Mouse (Mus musculus) CH12.LX (cell line): Measurements from ENCODE around the gene Hk2. TPM values are rescaled to one million over a fixed set of nuclear protein-coding genes. Genes with fewer than 3 reads are reported as not detected.
A peak's percentile ranks its signal among the peaks of the same experiment; 100 is the strongest.

Source experiments
- DNase-seq: peaks from one replicate; pipeline ENCODE4 v3.0.0-alpha.2; 2013; ENCODE audit errors: extremely low read depth
- H3K27ac ChIP-seq: 2 replicates; pipeline ENCODE4 v1.5.1; 2012; ENCODE audit warnings: low read depth, mild to moderate bottlenecking, control low read depth, moderate library complexity; ENCODE audit not compliant: insufficient read depth
- H3K27me3 ChIP-seq: replicated peaks from 2 replicates; pipeline ENCODE3; 2012; ENCODE audit warnings: inconsistent platforms
- H3K36me3 ChIP-seq, 2 experiments: replicated peaks in 1 of 2; 2 replicates each; pipeline versions ENCODE3 to v1.6.1; 2012; ENCODE audit warnings: inconsistent platforms in 1 of 2, low read length in 1 of 2, mild to moderate bottlenecking in 1 of 2, mixed read lengths in 1 of 2, moderate library complexity in 1 of 2; ENCODE audit not compliant: control insufficient read depth in 1 of 2, insufficient read depth in 1 of 2
- H3K4me1 ChIP-seq, 2 experiments: 2 replicates each; pipeline ENCODE4 v1.6.1; 2012; ENCODE audit warnings: inconsistent platforms in 1 of 2, moderate library complexity in 1 of 2; ENCODE audit not compliant: insufficient read depth in 2 of 2, control insufficient read depth in 1 of 2
- H3K4me2 ChIP-seq: 2 replicates; pipeline ENCODE4 v1.6.1; 2012; ENCODE audit warnings: low read depth, mild to moderate bottlenecking, control low read depth; ENCODE audit not compliant: poor library complexity, insufficient read depth, severe bottlenecking
- H3K4me3 ChIP-seq, 3 experiments: fragments of 150-350 bp in 1 of 3; sonication (generic) in 1 of 3; replicated peaks in 1 of 3; 2 replicates each; pipeline versions ENCODE3 to v1.5.1; 2011 to 2012; ENCODE audit warnings: low read depth in 2 of 3, low read length in 2 of 3, mild to moderate bottlenecking in 2 of 3, moderate library complexity in 2 of 3, control low read depth in 1 of 3, improper control_type of control experiment in 1 of 3, inconsistent platforms in 1 of 3, mixed read lengths in 1 of 3; ENCODE audit not compliant: poor library complexity in 1 of 3
- H3K79me2 ChIP-seq: replicated peaks from 2 replicates; pipeline ENCODE4 v1.6.1; 2012; ENCODE audit warnings: mild to moderate bottlenecking, moderate library complexity; ENCODE audit not compliant: control insufficient read depth, poor library complexity, insufficient read depth, severe bottlenecking; ENCODE audit errors: extremely low read depth
- H3K9ac ChIP-seq: 2 replicates; pipeline ENCODE4 v1.6.1; 2012; ENCODE audit warnings: low read depth, mild to moderate bottlenecking, control low read depth, moderate library complexity; ENCODE audit not compliant: insufficient read depth
- H3K9me3 ChIP-seq: replicated peaks from 2 replicates; pipeline ENCODE3; 2012; ENCODE audit warnings: low read length, inconsistent platforms, mixed read lengths
- ELF1 ChIP-seq: IDR thresholded peaks from 2 replicates; pipeline ENCODE4 v1.6.1; 2014; ENCODE audit warnings: low read depth, mild to moderate bottlenecking, inconsistent platforms, low read length, improper control_type of control experiment
- EP300 ChIP-seq: IDR thresholded peaks from 2 replicates; pipeline ENCODE4 v1.6.1; 2011; ENCODE audit warnings: low read length, improper control_type of control experiment
- ETS1 ChIP-seq: conservative IDR thresholded peaks from 2 replicates; pipeline ENCODE4 v1.6.1; 2012; ENCODE audit warnings: low read depth, mild to moderate bottlenecking, inconsistent platforms, low read length, improper control_type of control experiment, moderate library complexity
- HCFC1 ChIP-seq: IDR thresholded peaks from 2 replicates; pipeline ENCODE4 v1.6.1; 2012; ENCODE audit warnings: low read depth, mild to moderate bottlenecking, inconsistent platforms, low read length, improper control_type of control experiment
- IRF4 ChIP-seq: IDR thresholded peaks from 2 replicates; pipeline ENCODE4 v1.6.1; 2014; ENCODE audit warnings: low read depth, mild to moderate bottlenecking, inconsistent platforms, low read length, improper control_type of control experiment
- JUN ChIP-seq: IDR thresholded peaks from 2 replicates; pipeline ENCODE4 v1.6.1; 2011; ENCODE audit warnings: low read depth, mild to moderate bottlenecking, low read length, improper control_type of control experiment, moderate library complexity; ENCODE audit not compliant: insufficient read depth
- JUND ChIP-seq: conservative IDR thresholded peaks from 2 replicates; pipeline ENCODE4 v1.6.1; 2011; ENCODE audit warnings: low read depth, low read length, improper control_type of control experiment
- MAFK ChIP-seq: IDR thresholded peaks from 2 replicates; pipeline ENCODE4 v1.6.1; 2011; ENCODE audit warnings: low read length, improper control_type of control experiment; ENCODE audit not compliant: insufficient replicate concordance
- MEF2A ChIP-seq: IDR thresholded peaks from 2 replicates; pipeline ENCODE4 v1.6.1; 2014; ENCODE audit warnings: low read depth, mild to moderate bottlenecking, inconsistent platforms, low read length, improper control_type of control experiment, borderline replicate concordance
- MXI1 ChIP-seq: IDR thresholded peaks from 2 replicates; pipeline ENCODE4 v1.6.1; 2011; ENCODE audit warnings: mild to moderate bottlenecking, low read depth, low read length, improper control_type of control experiment
- POLR2A ChIP-seq: IDR thresholded peaks from 2 replicates; pipeline ENCODE4 v1.6.1; 2011; ENCODE audit warnings: low read depth, mild to moderate bottlenecking, improper control_type of control experiment, low read length
- POLR2AphosphoS2 ChIP-seq: IDR thresholded peaks from 2 replicates; pipeline ENCODE4 v1.6.1; 2011; ENCODE audit warnings: low read depth, low read length, improper control_type of control experiment
- RCOR1 ChIP-seq: conservative IDR thresholded peaks from 2 replicates; pipeline ENCODE4 v1.6.1; 2012; ENCODE audit warnings: low read depth, mild to moderate bottlenecking, inconsistent platforms, low read length, improper control_type of control experiment
- SIN3A ChIP-seq: IDR thresholded peaks from 2 replicates; pipeline ENCODE4 v1.6.1; 2012; ENCODE audit warnings: low read length, improper control_type of control experiment, inconsistent platforms
- SMC3 ChIP-seq: IDR thresholded peaks from 2 replicates; pipeline ENCODE4 v1.6.1; 2011; ENCODE audit warnings: low read depth, low read length, improper control_type of control experiment
- TBP ChIP-seq: conservative IDR thresholded peaks from 2 replicates; pipeline ENCODE4 v1.6.1; 2011; ENCODE audit warnings: low read depth, low read length, improper control_type of control experiment
- TCF12 ChIP-seq: IDR thresholded peaks from 2 replicates; pipeline ENCODE4 v1.6.1; 2014; ENCODE audit warnings: low read depth, mild to moderate bottlenecking, inconsistent platforms, low read length, improper control_type of control experiment
- UBTF ChIP-seq: IDR thresholded peaks from 2 replicates; pipeline ENCODE4 v1.6.1; 2012; ENCODE audit warnings: low read depth, mild to moderate bottlenecking, inconsistent platforms, low read length, improper control_type of control experiment, moderate library complexity
- ZC3H11A ChIP-seq: IDR thresholded peaks from 2 replicates; pipeline ENCODE4 v1.6.1; 2012; ENCODE audit warnings: low read depth, mild to moderate bottlenecking, inconsistent platforms, low read length, improper control_type of control experiment
- dilution Hi-C: fragments of 300-500 bp; cut with MboI; formaldehyde crosslinking; loops from 2 replicates; pipeline ENCODE4 v1.14.3; 2020; ENCODE audit warnings: low sequenced_read_pairs; ENCODE audit not compliant: extremely low pct_unique_long_range_greater_than_20kb, extremely low pct_ligation_motif_present
- in situ Hi-C: fragments of 300-500 bp; cut with MboI; formaldehyde crosslinking; loops from 3 replicates; pipeline ENCODE4 v1.14.3; 2019; ENCODE audit warnings: low sequenced_read_pairs, low pct_ligation_motif_present, low pct_unique_long_range_greater_than_20kb, mixed read lengths
- polyA plus RNA-seq: library from polyadenylated mRNA; unstranded; fragments of >175 nt; gene quantifications from 2 replicates; pipeline ENCODE4 v1.2.1, GENCODE M21; 2012; ENCODE audit warnings: low read depth; ENCODE audit not compliant: insufficient read length
- total RNA-seq, 2 experiments: library from RNA; depleted of rRNA; stranded (reverse); fragments of 300-350 nt in 1 of 2; fragments of >200 nt in 1 of 2; gene quantifications; 2 replicates each; pipeline ENCODE4 v1.2.3; 2012 to 2014

Hk2 gene
- total and polyA plus RNA-seq, 3 experiments, result 64.2 to 149 (median 75.3) TPM

DNA sequence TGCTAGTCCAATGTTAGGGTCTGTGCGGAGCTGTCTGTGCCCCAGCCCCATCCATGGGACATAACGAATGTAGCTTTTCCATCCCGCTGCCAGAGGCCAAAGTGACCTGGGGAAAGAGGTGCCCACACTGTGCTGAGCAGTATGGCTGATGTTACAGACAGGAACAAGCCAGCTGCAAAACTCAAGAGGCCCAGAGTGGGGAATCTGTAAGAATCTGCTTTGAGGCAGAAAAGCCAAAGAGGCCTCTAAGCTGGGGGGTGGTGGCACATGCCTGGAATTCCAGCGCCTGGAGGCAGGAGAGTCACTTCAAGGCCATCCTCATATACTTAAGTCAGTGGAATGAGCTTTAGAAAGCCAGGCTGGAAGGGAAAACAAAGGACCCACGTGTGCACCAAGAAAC is 50.9 kb downstream of the Hk2 start:
- Histone ChIP-seq H3K4me2 (no peak overlapping the region), H3K27me3 (no peaks in the 10 kb centered on the region), H3K9ac (no peak overlapping the region), H3K4me1 (no peaks in the 10 kb centered on the region), H3K4me3 (no peak overlapping the region), H3K9me3 (no peaks in the 10 kb centered on the region), H3K79me2 (no peaks in the 10 kb centered on the region), H3K27ac (no peak overlapping the region), H3K36me3 (peaks cover 46 to 62% of the 10 kb centered on the region in 2 experiments)
- dilution Hi-C loops (no loop called here), in situ Hi-C loops (loop anchor here (25.0 kb wide), 1 partner anchor 761 kb away; the partner anchor contains the start of gene Mrpl19)
- DNase-seq, result no peak
- TF ChIP-seq POLR2A (peak; percentile 15; the same call in 1 of the 2 replicates), ETS1 (no peak), POLR2AphosphoS2 (no peak)

DNA sequence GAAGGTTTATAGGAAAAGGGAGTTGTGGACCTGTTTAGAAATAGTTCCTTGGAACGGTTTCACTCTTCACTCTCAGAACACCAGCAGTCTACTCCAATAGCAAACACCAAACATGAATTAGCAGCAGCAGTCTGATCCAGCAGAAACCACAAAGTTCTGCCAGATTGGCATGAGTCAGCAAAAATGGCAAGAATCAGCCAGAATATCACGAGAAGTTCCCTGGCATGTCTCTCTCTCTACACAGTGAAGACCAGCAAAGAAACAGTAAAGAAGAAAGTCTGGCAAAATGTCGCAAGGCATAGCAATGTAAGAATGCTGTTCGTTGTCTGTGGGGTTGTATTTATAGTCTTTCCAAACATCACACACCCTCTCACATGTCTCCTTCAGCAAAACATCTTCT is 58.1 kb downstream of the Hk2 start:
- peak; percentile 38 for DNase-seq
- Histone ChIP-seq H3K4me2 (no peak overlapping the region), H3K4me3 (no peak overlapping the region), H3K4me1 (peaks cover 12 to 40% of the 10 kb centered on the region in 2 experiments), H3K27ac (no peak overlapping the region), H3K9me3 (no peaks in the 10 kb centered on the region), H3K36me3 (no peaks in the 10 kb centered on the region), H3K79me2 (no peaks in the 10 kb centered on the region), H3K9ac (no peak overlapping the region), H3K27me3 (no peaks in the 10 kb centered on the region)
- in situ Hi-C loops, result loop anchor here (25.0 kb wide), 1 partner anchor 754 kb away; the partner anchor contains the start of gene Mrpl19
- TF ChIP-seq HCFC1 (no peak), SMC3 (no peak), JUN (no peak), RCOR1 (no peak), MAFK (peak; percentile 98), IRF4 (no peak), MEF2A (no peak), EP300 (no peak), JUND (no peak), ZC3H11A (no peak), SIN3A (0 out of 2 replicates have a peak, but pooled peaks have one; percentile 5), TBP (no peak), TCF12 (no peak), ELF1 (no peak), MXI1 (no peak), UBTF (no peak)
- dilution Hi-C loops, result no loop called here
